Mouse (Mus musculus): ENCODE measurements around the gene Thada. TPM values are rescaled to one million over a fixed set of nuclear protein-coding genes. Genes with fewer than 3 reads are reported as not detected.

Gene Thada
- 182 TPM for polyA plus RNA-seq (2017; shearing (Covaris generic))

DNA sequence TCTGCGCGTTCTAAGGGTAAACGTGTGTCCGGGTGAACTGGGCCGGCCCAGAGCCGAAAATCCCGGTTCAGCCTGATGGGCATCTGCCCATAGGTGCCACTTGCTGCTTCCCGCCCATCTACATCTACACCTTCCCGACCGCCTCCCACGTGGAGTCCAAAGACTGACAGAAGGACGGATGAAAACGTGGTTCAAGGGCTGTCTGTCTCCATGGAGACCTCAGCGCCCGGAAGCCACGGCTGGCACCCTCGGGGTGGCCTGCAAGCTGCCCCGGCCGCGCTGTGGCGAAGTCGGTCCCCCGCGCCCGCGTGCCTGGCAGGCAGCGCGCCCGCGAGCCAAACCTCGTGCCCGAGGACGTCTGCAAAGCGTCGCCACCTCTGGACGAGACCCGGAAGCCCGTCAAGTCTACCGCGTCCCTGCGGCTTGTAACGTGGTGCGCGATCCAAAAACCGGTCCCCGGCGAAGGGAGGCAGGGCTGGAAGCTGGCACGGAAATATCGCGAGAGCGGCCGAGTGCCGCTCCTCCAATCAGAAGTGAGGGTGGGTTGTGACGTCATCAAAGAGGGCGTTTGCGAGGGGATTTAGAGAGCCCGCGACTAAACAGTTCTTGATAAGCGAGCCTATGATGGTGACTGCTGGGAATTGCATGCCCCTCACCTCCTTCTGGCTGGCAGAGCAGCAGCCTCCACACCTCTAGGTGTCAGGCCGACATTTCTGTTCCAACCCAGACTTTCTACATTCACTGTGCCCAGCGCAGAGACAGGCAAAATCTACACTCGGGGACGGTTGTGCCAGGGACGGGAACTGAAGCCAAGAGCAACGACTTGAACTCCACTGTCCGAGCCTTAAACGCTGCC lies at the start of gene Thada:
Gene Thada, minus strand, starts transcription at position 453 of the 856 bp plus-strand sequence.

DNA sequence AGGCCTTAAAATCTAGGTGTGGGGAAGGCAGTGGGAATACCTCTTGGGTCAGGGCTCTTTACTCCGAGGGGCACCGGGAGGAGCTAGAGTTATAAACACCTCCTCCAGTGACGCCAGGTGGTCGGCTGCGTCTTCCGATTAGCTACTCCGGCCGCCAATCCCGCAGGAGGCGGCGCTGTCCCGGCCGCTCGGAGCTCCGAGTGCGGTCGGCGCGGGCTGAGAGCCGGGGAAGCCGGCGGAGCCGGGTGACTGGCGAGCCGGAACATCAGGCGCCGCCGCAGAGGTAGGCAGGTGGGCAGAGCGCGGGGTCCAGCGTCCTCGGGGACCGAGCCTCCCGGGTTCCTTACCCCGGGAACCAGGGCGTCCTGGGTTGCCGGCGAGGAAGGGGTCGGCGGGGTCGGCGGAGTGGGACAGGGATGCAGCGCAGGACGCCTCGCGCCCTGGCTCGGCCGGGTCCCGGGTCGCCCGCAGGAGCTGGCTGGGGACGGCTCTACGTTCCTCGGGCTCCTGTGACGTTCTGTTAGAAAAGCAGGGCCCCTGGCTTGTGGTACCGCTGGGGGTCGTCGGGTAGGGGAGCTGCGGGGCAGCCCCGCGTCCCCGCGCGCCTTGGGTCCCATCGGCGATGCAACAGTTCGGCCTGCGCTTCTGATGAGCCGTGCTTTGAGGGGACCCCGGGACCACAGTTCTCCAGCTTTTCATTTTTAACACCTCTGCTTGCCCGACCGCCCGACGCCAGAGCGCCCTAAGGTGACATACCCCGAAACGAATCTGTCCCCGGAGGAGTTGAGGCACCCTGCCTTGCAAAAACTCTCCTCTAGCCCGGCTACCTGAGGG lies 45.9 kb upstream of the Thada start, which contains the start of gene Plekhh2:
Gene Plekhh2, plus strand, starts transcription at position 214 of the 834 bp plus-strand sequence.

DNA sequence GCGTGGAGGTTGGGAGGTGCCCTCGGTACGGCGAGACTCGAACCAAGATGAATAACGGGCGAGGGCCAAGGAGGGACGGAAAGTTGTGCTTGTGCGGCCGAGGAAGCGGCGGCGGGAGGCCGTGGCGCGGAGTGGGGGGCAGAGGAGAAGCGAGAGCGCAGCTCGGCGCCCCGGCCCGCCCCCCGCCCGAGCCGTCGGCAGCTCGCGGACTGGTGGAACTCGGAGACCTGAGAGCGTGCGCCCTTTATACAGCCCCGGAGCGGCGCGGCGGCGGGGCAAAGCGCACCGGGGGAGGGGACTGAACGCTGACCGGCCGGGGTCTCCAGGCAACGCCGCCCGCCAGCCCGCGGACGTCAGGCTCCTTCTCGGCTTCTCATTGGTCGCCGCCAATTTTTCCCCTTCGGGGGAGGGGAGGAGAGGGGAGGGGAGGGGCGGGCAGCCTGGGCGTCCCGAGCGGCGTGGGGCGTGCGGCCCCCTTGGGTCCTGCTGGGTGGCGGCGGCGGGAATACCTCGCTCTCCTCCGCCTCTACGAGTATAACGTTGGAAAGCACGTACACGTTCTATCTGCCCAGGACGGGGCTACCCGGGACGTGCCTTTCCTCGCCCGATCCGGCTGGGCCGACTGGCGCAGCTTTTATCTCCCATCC lies 278.2 kb downstream of the Thada start, which contains the start of gene Zfp36l2:
Gene Zfp36l2, minus strand, starts transcription at position 221 of the 647 bp plus-strand sequence.

Other genes with a start within 250 kb of the Thada start
- not detected for gene Plekhh2, start 45.7 kb upstream of the Thada start, polyA plus RNA-seq (2017; shearing (Covaris generic))
- 0.74 TPM for gene Dync2li1, start 160.3 kb upstream of the Thada start, polyA plus RNA-seq (2017; shearing (Covaris generic))
- gene Abcg8, start 210.1 kb upstream of the Thada start, polyA plus RNA-seq (2017; shearing (Covaris generic)) = not detected
- gene Abcg5, start 216.8 kb upstream of the Thada start, polyA plus RNA-seq (2017; shearing (Covaris generic)) = not detected